Mouse (Mus musculus) liver, embryonic 14.5 days (tissue): ENCODE results near the gene Flnb. TPM values are rescaled to one million over a fixed set of nuclear protein-coding genes. Genes with fewer than 3 reads are reported as not detected.

Experiments used
- ATAC-seq: fragments of 200-750 bp; cut with Nextera tagmentation; 2 replicates; pipeline ENCODE4 v1.8.0; 2017; ENCODE audit warnings: moderate number of reproducible peaks, mild to moderate bottlenecking, moderate library complexity; ENCODE audit not compliant: insufficient read depth
- DNase-seq, 3 experiments: peaks; one replicate each; pipeline ENCODE4 v3.0.0-alpha.2; 2012 to 2013; ENCODE audit warnings: low read depth in 3 of 3, low spot score in 3 of 3
- H3K27ac ChIP-seq: fragments of 300-500 bp; sonication (generic); 2 replicates; pipeline ENCODE4 v1.5.1; 2014; ENCODE audit warnings: moderate library complexity, mild to moderate bottlenecking, control low read depth, inconsistent platforms
- H3K27me3 ChIP-seq: fragments of 300-500 bp; sonication (generic); 2 replicates; pipeline ENCODE4 v1.6.1; 2014; ENCODE audit warnings: mild to moderate bottlenecking, low read length, moderate library complexity; ENCODE audit not compliant: control insufficient read depth, insufficient read depth
- H3K36me3 ChIP-seq: fragments of 300-500 bp; sonication (generic); replicated peaks from 2 replicates; pipeline ENCODE4 v1.6.1; 2014; ENCODE audit warnings: low read depth; ENCODE audit not compliant: control insufficient read depth, insufficient read depth
- H3K4me1 ChIP-seq, 2 experiments: fragments of 200-500 bp in 1 of 2; fragments of 300-500 bp in 1 of 2; sonication (generic) in 1 of 2; replicated peaks; 2 replicates each; pipeline ENCODE4 v1.6.1; 2012 to 2014; ENCODE audit warnings: antibody characterized with exemption in 1 of 2, inconsistent platforms in 1 of 2, low read length in 1 of 2; ENCODE audit not compliant: control insufficient read depth in 2 of 2, insufficient read depth in 2 of 2
- H3K4me2 ChIP-seq: fragments of 300-500 bp; sonication (generic); 2 replicates; pipeline ENCODE4 v1.6.1; 2014; ENCODE audit warnings: low read depth, mild to moderate bottlenecking, control low read depth, moderate library complexity
- H3K4me3 ChIP-seq, 2 experiments: fragments of 200-500 bp in 1 of 2; fragments of 300-500 bp in 1 of 2; sonication (generic) in 1 of 2; 2 replicates each; pipeline ENCODE4 v1.5.1; 2012 to 2014; ENCODE audit warnings: low read depth in 2 of 2, low read length in 2 of 2, mild to moderate bottlenecking in 2 of 2, control low read depth in 1 of 2, inconsistent platforms in 1 of 2, moderate library complexity in 1 of 2; ENCODE audit not compliant: insufficient read depth in 1 of 2
- H3K9ac ChIP-seq: fragments of 300-500 bp; sonication (generic); replicated peaks from 2 replicates; pipeline ENCODE4 v1.6.1; 2014; ENCODE audit warnings: mild to moderate bottlenecking, control low read depth, moderate library complexity
- H3K9me3 ChIP-seq: fragments of 300-500 bp; sonication (generic); 2 replicates; pipeline ENCODE4 v1.6.1; 2016; ENCODE audit warnings: low read length, mixed read lengths; ENCODE audit not compliant: control insufficient read depth
- CTCF ChIP-seq: IDR thresholded peaks from 2 replicates; pipeline ENCODE4 v1.5.1; 2016; ENCODE audit warnings: antibody characterized with exemption, low read depth, control low read depth
- EP300 ChIP-seq: IDR thresholded peaks from 2 replicates; pipeline ENCODE4 v1.6.1; 2016; ENCODE audit warnings: antibody characterized with exemption, low read depth
- WGBS: fragments of 180-500 bp; shearing (Covaris S2); extraction: QIAGEN DNeasy Blood & Tissue Kit; methylation state at CpG from one replicate; pipeline ENCODE4 v1.1.7; 2014; ENCODE audit not compliant: insufficient replicate concordance; 5-methylcytosine and 5-hydroxymethylcytosine counted together
- polyA plus RNA-seq, 2 experiments: library from polyadenylated mRNA; depleted of rRNA in 1 of 2; stranded (reverse) in 1 of 2; unstranded in 1 of 2; fragments of >200 nt; fragmentation: Nextera tagmentation in 1 of 2; extraction: Ambion mirVana in 1 of 2; gene quantifications; 2 replicates each; pipeline versions ENCODE4 v1.2.1 to v1.2.3; 2012 to 2014

Flnb gene
- polyA plus RNA-seq, 2 experiments: 3.2 to 3.7 TPM

DNA sequence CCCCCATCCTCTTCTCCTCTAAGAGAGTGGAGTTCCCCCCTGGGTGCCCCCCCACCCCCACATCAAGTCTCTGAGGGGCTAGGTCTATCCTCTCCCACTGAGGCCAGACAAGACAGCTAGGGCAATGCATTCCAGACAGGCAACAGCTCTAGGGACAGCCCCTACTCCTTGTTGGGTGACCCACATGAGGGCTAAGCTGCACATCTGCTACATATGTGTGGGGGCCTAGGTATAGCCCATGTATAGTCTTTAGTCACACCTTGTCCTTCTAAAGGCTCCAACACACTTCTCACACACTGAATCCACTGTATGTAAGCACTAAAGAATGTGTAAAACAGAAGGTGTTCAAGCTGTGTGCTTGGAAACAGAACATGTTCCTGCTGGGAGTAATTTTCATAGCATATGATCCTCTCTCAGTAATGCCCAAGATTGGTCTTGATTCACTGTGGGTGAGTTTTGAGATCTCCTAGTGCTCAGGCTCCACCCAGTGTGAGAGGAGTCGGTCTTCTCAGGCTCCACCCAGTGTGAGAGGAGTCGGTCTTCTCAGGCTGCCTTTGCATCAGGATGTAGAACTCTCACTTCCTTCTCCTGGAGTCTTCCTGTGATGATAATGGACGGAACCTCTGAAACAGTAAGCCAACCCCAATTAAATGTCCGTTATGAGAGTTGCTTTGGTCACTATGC is 13.7 kb upstream of the Flnb start:
- no peaks in the 10 kb centered on the region for H3K36me3 ChIP-seq
- no peak overlapping the region for H3K27ac ChIP-seq
- no peaks in the 10 kb centered on the region for H3K9me3 ChIP-seq
- H3K4me3 ChIP-seq: no peak overlapping the region
- no peaks in the 10 kb centered on the region; a peak in 1 of 4 replicates for H3K4me1 ChIP-seq
- no peak overlapping the region for H3K9ac ChIP-seq
- 15% methylated on average over 4 of the region's 4 CpGs for WGBS
- TF ChIP-seq CTCF (no peak), EP300 (no peak)
- H3K27me3 ChIP-seq: no peaks in the 10 kb centered on the region
- ATAC-seq: no peak
- no peak overlapping the region for H3K4me2 ChIP-seq
- no peak for DNase-seq

DNA sequence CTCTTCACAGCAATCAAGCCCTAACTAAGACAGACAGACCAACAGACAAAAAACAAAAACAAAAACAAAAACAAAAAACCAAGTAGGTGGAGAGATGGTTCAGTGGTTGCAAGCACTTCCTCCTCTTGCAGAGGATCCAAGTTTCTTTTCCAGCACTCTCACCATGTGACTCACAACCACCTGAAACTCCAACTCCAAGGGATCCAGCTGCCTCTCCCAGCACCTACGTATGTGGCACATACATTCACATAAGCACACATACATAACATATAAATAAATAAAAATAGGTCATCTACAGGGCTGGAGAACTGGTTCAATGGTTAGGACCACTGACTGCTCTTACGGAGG is 13.2 kb upstream of the Flnb start:
- no peak overlapping the region for H3K4me2 ChIP-seq
- no peak for DNase-seq
- H3K27me3 ChIP-seq: no peaks in the 10 kb centered on the region
- H3K27ac ChIP-seq: no peak overlapping the region
- no peak for ATAC-seq
- no peak overlapping the region for H3K4me3 ChIP-seq
- H3K36me3 ChIP-seq: no peaks in the 10 kb centered on the region
- no peaks in the 10 kb centered on the region for H3K9me3 ChIP-seq
- no peak overlapping the region for H3K9ac ChIP-seq
- no peaks in the 10 kb centered on the region; a peak in 1 of 4 replicates for H3K4me1 ChIP-seq
- no peak for TF ChIP-seq EP300
- TF ChIP-seq CTCF: no peak
- 68% methylated on average over 2 of the region's 2 CpGs for WGBS

DNA sequence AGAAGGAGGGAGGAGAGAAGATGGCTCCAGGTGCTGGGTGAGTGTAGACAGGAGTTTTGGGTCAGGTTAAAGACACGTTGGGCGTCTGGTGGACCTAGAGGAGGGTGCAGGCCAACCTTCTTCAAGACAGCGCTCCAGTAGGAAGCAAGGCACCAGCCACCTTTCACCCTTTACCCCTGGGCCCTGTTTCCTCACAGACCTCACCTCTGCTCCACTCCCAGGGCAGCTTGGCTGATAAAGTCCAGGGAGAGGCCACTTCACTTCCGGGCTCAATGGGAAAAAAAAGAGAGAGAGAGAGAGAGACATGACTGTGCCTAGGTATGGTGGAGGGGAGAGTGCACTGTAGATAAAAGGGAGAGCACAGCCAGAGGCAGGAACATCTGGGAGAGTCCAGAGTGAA is 10.0 kb upstream of the Flnb start:
- H3K9me3 ChIP-seq: no peaks in the 10 kb centered on the region
- no peak overlapping the region for H3K27ac ChIP-seq
- no peaks in the 10 kb centered on the region for H3K27me3 ChIP-seq
- no peak for TF ChIP-seq CTCF
- TF ChIP-seq EP300: no peak
- no peak for ATAC-seq
- H3K36me3 ChIP-seq: no peaks in the 10 kb centered on the region
- H3K4me2 ChIP-seq: no peak overlapping the region
- no peak overlapping the region for H3K9ac ChIP-seq
- H3K4me3 ChIP-seq: no peak overlapping the region
- no peak for DNase-seq
- H3K4me1 ChIP-seq: no peaks in the 10 kb centered on the region; a peak in 1 of 4 replicates
- WGBS: 59% methylated on average over 4 of the region's 4 CpGs

DNA sequence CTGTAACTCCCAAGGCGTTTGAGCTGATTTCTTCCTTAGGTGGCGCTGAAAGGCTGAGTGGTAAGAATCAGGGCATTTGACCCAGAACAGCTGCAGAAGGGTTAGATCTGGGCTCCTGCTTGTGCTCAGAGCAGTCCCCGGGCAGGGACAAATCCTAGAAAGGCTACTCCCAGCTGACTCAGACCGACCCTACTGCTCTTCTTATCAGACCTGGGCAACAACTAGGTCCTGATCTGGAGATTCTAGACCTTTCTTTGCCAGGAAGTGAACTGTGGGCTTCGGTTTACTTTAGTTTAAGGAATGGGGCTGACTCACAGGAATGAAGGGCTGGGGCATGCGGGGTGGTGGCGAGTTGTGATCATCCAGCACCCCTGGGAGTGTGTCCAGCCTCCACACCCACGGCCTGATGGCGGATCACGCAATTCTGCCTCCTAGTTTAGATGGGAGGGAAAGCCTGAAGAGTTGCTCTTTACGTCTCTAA is 9.2 kb upstream of the Flnb start:
- DNase-seq (no peak), ATAC-seq (no peak)
- H3K27ac ChIP-seq: no peak overlapping the region
- 45% methylated on average over 11 of the region's 11 CpGs for WGBS
- no peaks in the 10 kb centered on the region for H3K36me3 ChIP-seq
- no peak overlapping the region for H3K4me2 ChIP-seq
- TF ChIP-seq EP300 (no peak), CTCF (no peak)
- no peak overlapping the region for H3K9ac ChIP-seq
- H3K27me3 ChIP-seq: no peaks in the 10 kb centered on the region
- H3K9me3 ChIP-seq: no peaks in the 10 kb centered on the region
- no peaks in the 10 kb centered on the region; a peak in 1 of 4 replicates for H3K4me1 ChIP-seq
- H3K4me3 ChIP-seq: no peak overlapping the region

GRCm38 (mm10) chr14:7809043-7809955 is 8.5 kb upstream of the Flnb start:
- H3K27me3 ChIP-seq: no peaks in the 10 kb centered on the region
- 66% methylated on average over 12 of the region's 12 CpGs for WGBS
- no peaks in the 10 kb centered on the region for H3K9me3 ChIP-seq
- H3K36me3 ChIP-seq: no peaks in the 10 kb centered on the region
- H3K9ac ChIP-seq: no peak overlapping the region
- DNase-seq (no peak), ATAC-seq (no peak)
- no peak overlapping the region for H3K4me3 ChIP-seq
- H3K4me2 ChIP-seq: no peak overlapping the region
- H3K27ac ChIP-seq: no peak overlapping the region
- no peaks in the 10 kb centered on the region; a peak in 1 of 4 replicates for H3K4me1 ChIP-seq
- no peak for TF ChIP-seq CTCF
- TF ChIP-seq EP300: no peak
